Mouse (Mus musculus) liver, embryonic 15.5 days (tissue): ENCODE data around the gene Stard3. TPM values are rescaled to one million over a fixed set of nuclear protein-coding genes. Genes with fewer than 3 reads are reported as not detected.

Source experiments
- ATAC-seq: fragments of 200-750 bp; cut with Nextera tagmentation; 2 replicates; pipeline ENCODE4 v1.8.0; 2017; ENCODE audit warnings: moderate number of reproducible peaks, mild to moderate bottlenecking, moderate library complexity; ENCODE audit not compliant: insufficient read depth
- H3K27ac ChIP-seq: fragments of 300-500 bp; sonication (generic); replicated peaks from 2 replicates; pipeline ENCODE4 v1.5.1; 2015; ENCODE audit warnings: mild to moderate bottlenecking, inconsistent platforms
- H3K27me3 ChIP-seq: fragments of 300-500 bp; sonication (generic); 2 replicates; pipeline ENCODE4 v1.6.1; 2015; ENCODE audit warnings: mild to moderate bottlenecking, inconsistent platforms
- H3K36me3 ChIP-seq: fragments of 300-500 bp; sonication (generic); replicated peaks from 2 replicates; pipeline ENCODE4 v1.6.1; 2015; ENCODE audit warnings: moderate library complexity, mild to moderate bottlenecking, inconsistent platforms
- H3K4me1 ChIP-seq: fragments of 300-500 bp; sonication (generic); replicated peaks from 2 replicates; pipeline ENCODE4 v1.6.1; 2015; ENCODE audit warnings: inconsistent platforms
- H3K4me2 ChIP-seq: fragments of 300-500 bp; sonication (generic); 2 replicates; pipeline ENCODE4 v1.6.1; 2015; ENCODE audit warnings: moderate library complexity, mild to moderate bottlenecking, inconsistent platforms
- H3K4me3 ChIP-seq: fragments of 300-500 bp; sonication (generic); replicated peaks from 2 replicates; pipeline ENCODE4 v1.5.1; 2015; ENCODE audit warnings: mild to moderate bottlenecking, inconsistent platforms
- H3K9ac ChIP-seq: fragments of 300-500 bp; sonication (generic); 2 replicates; pipeline ENCODE4 v1.6.1; 2015; ENCODE audit warnings: moderate library complexity, mild to moderate bottlenecking, inconsistent platforms
- H3K9me3 ChIP-seq: fragments of 300-500 bp; sonication (generic); replicated peaks from 2 replicates; pipeline ENCODE4 v1.6.1; 2016; ENCODE audit warnings: inconsistent platforms
- WGBS: fragments of 180-500 bp; shearing (Covaris S2); methylation state at CpG from one replicate; pipeline ENCODE4 v1.1.7; 2015; ENCODE audit warnings: mixed read lengths; ENCODE audit not compliant: insufficient replicate concordance; 5-methylcytosine and 5-hydroxymethylcytosine counted together
- polyA plus RNA-seq: library from polyadenylated mRNA; unstranded; fragments of >200 nt; fragmentation: Nextera tagmentation; extraction: Ambion mirVana; gene quantifications from 2 replicates; pipeline ENCODE4 v1.2.1, GENCODE M21; 2015

Gene Stard3
- polyA plus RNA-seq, 1 experiment from 2014 or later: 16.4 TPM

DNA sequence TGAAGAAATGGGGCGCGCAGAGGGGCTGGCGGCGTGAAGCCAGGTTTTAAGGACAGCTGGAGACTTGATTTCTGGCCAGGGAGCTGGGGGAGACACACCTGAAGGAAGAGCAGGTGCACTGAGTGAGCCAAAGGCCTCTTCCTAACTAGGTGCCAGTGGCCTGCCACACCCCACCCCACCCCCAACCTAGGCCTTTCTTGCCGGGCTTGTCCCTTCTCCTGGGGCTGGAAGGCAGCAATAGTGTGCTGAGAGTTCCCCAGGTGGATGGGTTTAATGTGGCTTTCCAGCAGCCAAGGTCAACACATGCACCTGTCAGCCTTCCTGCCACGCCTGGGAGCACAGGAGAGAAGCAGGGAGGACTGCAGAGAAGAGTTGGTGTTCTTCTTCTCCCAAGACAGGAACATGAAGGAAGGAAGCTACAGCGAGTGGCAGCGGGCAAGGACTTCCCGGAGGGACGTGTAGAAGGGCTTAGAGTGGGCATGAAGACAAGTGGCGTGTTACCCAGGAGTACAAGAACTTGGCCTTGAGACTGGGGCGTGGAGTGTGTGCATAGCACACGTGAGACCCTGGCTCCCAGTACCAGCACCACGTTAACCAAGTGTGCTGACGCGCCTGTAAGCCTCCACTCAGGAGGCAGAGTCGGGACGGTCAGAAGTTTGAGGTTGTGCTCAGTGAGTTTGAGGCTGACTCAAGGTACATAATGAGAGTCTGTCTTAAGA lies 5.7 kb upstream of the Stard3 start:
- H3K9ac ChIP-seq: no peak overlapping the region

GRCm38 (mm10) chr11:98353651-98354211 lies 4.4 kb upstream of the Stard3 start:
- ATAC-seq: no peak

More for the DNA sequence above, 5.7 kb upstream of the Stard3 start:
- Histone ChIP-seq H3K36me3 (no peaks in the 10 kb centered on the region), H3K27ac (no peak overlapping the region), H3K4me1 (peaks cover 31% of the 10 kb centered on the region), H3K27me3 (peaks cover 79% of the 10 kb centered on the region), H3K4me3 (no peak overlapping the region), H3K4me2 (no peak overlapping the region), H3K9me3 (no peaks in the 10 kb centered on the region)
- 56% methylated on average over 18 of the region's 18 CpGs for WGBS
- no peak for ATAC-seq

DNA sequence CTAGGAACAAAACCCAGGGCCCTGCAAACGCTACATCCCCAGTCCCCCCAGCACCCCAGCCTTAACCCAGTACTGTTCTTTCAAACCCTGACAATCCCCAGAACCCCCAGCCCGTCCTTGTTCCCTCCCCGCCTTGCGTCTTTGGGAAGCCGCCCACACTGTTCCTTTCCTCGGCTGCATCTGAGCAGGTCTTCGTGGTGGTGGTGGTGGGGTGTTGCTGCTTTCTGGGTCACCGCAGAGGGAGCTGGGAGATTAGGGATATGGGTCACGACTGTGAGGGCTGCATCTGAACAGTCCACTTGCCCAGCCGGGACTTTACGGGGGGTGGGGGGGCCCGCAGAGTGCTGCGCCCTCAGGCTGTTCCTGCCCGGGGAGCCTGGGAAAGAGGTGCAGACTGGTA lies 3.7 kb upstream of the Stard3 start:
- 61% methylated on average over 14 of the region's 14 CpGs for WGBS
- no peak overlapping the region for H3K4me3 ChIP-seq
- no peaks in the 10 kb centered on the region for H3K36me3 ChIP-seq
- no peak overlapping the region for H3K27ac ChIP-seq
- H3K4me1 ChIP-seq: peaks cover 36% of the 10 kb centered on the region
- no peak for ATAC-seq
- peaks cover 59% of the 10 kb centered on the region for H3K27me3 ChIP-seq
- H3K9me3 ChIP-seq: no peaks in the 10 kb centered on the region
- H3K4me2 ChIP-seq: no peak overlapping the region
- H3K9ac ChIP-seq: no peak overlapping the region

More at GRCm38 (mm10) chr11:98353651-98354211, 4.4 kb upstream of the Stard3 start:
- WGBS: 40% methylated on average over 8 of the region's 8 CpGs
- H3K4me3 ChIP-seq: no peak overlapping the region
- no peaks in the 10 kb centered on the region for H3K9me3 ChIP-seq
- H3K9ac ChIP-seq: no peak overlapping the region
- no peak overlapping the region for H3K4me2 ChIP-seq
- no peak overlapping the region for H3K27ac ChIP-seq
- no peaks in the 10 kb centered on the region for H3K36me3 ChIP-seq
- peaks cover 32% of the 10 kb centered on the region for H3K4me1 ChIP-seq
- peaks cover 66% of the 10 kb centered on the region for H3K27me3 ChIP-seq

DNA sequence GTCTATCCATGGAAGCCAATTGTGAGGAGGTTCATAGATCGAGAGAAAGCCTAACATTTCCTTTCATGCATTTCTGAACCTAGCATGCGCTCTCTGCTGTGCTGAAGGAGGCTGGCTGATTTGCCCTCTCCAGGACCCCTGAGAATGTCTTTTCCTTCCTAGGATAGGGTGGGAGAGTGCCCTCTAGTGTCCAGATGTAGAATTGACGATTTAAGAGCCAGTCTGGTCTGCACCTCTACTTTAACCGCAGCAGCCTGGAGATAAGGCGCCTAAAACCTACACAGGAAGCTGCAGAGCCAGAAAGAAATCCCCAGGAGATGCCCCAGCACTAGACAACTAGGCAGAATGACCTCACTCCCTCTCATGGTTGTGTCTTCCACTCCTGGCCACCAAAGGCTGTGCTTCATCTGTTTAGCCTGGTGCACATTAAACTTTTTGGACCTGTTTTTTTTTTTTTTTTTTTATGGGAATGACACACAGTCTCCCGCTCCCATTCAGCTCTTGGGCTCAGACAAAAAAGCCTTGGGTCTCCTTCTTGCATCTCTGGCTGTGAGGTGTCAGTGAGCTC lies 2.4 kb upstream of the Stard3 start:
- Histone ChIP-seq H3K27ac (no peak overlapping the region), H3K9ac (no peak overlapping the region), H3K4me2 (no peak overlapping the region), H3K9me3 (no peaks in the 10 kb centered on the region), H3K36me3 (no peaks in the 10 kb centered on the region), H3K27me3 (peaks cover 45% of the 10 kb centered on the region), H3K4me3 (no peak overlapping the region), H3K4me1 (peaks cover 50% of the 10 kb centered on the region)
- 9% methylated on average over 6 of the region's 6 CpGs for WGBS
- no peak for ATAC-seq

DNA sequence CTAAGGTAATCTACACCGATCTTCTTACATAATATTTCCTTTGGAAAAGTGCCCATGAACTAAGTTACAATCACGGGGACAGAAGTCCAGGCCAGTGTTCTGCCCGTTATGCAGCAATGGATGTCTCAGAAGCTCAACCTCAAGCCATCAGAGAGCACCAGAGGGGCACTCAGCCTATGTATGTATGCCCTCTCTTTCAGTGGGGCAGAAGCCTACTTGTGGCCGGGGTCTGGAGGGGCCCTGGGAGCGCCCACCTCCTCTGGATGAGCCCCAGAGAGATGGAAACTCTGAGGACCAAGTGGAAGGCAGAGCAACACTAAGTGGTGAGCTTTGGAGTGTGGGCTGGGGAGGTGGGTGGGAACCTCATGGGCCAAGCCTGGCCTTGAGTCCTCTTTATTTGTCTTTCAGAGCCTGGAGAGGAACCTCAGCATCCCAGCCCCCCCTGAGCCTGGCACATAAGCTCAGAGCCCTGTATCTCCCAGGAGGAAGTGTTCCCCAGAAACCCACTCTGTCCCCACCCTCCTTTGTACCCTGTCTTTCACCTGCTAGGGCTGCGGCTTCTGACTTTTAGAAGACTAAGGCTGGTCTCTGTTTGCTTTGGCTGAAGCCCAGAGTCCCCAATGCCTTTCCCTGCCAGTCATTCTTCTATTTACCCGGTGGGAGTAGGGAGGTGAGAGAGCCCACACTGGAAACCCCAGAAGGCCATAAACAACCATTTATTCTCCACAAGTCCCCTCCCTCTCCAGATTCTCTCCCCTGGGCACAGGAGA lies 1.4 kb upstream of the Stard3 start:
- H3K27me3 ChIP-seq: peaks cover 35% of the 10 kb centered on the region
- peaks cover 58% of the 10 kb centered on the region for H3K4me1 ChIP-seq
- peak overlapping the region; percentile 71 for H3K27ac ChIP-seq
- no peak overlapping the region for H3K4me3 ChIP-seq
- H3K4me2 ChIP-seq: peak overlapping the region; percentile 89
- no peaks in the 10 kb centered on the region for H3K9me3 ChIP-seq
- ATAC-seq: no peak
- H3K9ac ChIP-seq: no peak overlapping the region
- 61% methylated on average over 7 of the region's 7 CpGs for WGBS
- H3K36me3 ChIP-seq: no peaks in the 10 kb centered on the region

GRCm38 (mm10) chr11:98357396-98358160 lies 590 bp upstream of the Stard3 start:
- Histone ChIP-seq H3K4me2 (peak overlapping the region; percentile 89), H3K9me3 (no peaks in the 10 kb centered on the region), H3K4me1 (peaks cover 65% of the 10 kb centered on the region), H3K36me3 (no peaks in the 10 kb centered on the region), H3K4me3 (peak overlapping the region; percentile 84), H3K9ac (peak overlapping the region; percentile 76), H3K27me3 (peaks cover 28% of the 10 kb centered on the region), H3K27ac (peak overlapping the region; percentile 71)
- WGBS: 13% methylated on average over 13 of the region's 13 CpGs
- peak; percentile 4; the same call in 1 of the 2 replicates for ATAC-seq

DNA sequence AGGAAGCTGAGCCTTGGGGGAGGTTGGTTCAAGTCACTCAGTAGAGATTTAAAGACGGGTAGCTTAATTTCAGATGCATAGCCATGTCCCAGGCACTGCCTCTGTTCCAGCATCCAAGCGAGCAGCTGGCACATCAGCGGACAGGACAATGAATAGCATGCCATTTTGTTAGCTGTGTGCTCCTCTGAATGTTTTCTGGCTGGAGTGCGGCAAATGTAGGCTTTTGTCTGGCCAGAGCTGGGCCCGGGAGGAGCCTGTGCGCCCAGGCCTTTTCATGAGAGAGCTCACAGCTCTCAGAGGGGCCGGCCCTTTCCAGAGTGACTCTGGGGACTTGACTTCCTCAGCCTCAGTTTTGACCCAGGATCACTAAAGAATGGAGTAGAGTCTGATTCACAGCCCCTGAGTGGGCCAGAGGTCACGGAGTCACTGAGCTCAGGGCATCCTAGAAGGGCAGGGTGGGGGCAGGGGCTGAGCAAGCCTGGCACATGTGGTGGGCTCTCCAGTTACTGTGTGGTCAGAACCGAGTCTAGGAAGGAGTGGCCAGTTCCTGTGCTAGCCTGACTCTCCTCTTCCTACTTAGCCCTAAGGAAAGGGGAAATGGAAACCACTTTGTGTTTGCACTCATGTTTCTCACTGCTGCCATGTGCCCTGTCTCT lies 2.8 kb downstream of the Stard3 start:
- 0 out of 2 replicates have a peak overlapping the region, but pooled peaks have one; percentile 4 for H3K4me2 ChIP-seq
- no peak for ATAC-seq
- 0 out of 2 replicates have a peak overlapping the region, but pooled peaks have one; percentile 2 for H3K9ac ChIP-seq
- H3K9me3 ChIP-seq: no peaks in the 10 kb centered on the region
- H3K4me1 ChIP-seq: peaks cover 69% of the 10 kb centered on the region
- H3K4me3 ChIP-seq: no peak overlapping the region
- H3K27me3 ChIP-seq: no peaks in the 10 kb centered on the region
- no peaks in the 10 kb centered on the region for H3K36me3 ChIP-seq
- whole genome bisulfite sequencing: 51% methylated on average over 9 of the region's 9 CpGs
- H3K27ac ChIP-seq: peak overlapping the region; percentile 35

GRCm38 (mm10) chr11:98363817-98364216 lies 5.6 kb downstream of the Stard3 start:
- Histone ChIP-seq H3K27ac (no peak overlapping the region), H3K36me3 (no peaks in the 10 kb centered on the region), H3K4me2 (no peak overlapping the region), H3K4me1 (peaks cover 52% of the 10 kb centered on the region), H3K9ac (no peak overlapping the region), H3K4me3 (no peak overlapping the region), H3K27me3 (no peaks in the 10 kb centered on the region), H3K9me3 (no peaks in the 10 kb centered on the region)
- 69% methylated on average over 5 of the region's 5 CpGs for WGBS
- no peak for ATAC-seq

DNA sequence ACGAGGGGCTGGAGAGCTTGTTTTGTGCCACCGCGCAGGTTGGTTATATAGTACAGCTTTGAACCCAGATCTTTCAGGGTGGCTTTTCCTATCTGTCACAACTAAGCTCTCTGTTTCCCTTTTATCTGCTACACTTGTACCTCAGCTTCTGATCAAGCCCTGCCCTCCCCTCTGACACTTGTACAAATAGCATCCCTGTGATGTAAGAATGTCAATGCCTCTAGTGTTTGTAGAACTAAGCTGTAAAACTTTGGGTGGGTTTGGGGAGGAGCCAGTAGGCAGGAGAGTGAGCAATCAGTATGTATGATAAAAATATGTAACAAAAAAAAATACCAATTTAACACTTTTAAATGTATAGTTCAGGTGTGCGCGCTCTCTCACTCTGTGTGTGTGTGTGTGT lies 6.2 kb downstream of the Stard3 start:
- no peak for ATAC-seq
- Histone ChIP-seq H3K27me3 (no peaks in the 10 kb centered on the region), H3K4me2 (no peak overlapping the region), H3K4me1 (peaks cover 46% of the 10 kb centered on the region), H3K27ac (no peak overlapping the region), H3K9ac (no peak overlapping the region), H3K4me3 (no peak overlapping the region), H3K36me3 (no peaks in the 10 kb centered on the region), H3K9me3 (no peaks in the 10 kb centered on the region)
- WGBS: 82% methylated on average over 5 of the region's 5 CpGs

- H3K4me2 ChIP-seq: no peak overlapping the region
- H3K9me3 ChIP-seq: no peaks in the 10 kb centered on the region
- H3K4me3 ChIP-seq: no peak overlapping the region
- H3K9ac ChIP-seq: no peak overlapping the region
- peaks cover 29% of the 10 kb centered on the region for H3K4me1 ChIP-seq
- ATAC-seq: no peak
- no peaks in the 10 kb centered on the region for H3K27me3 ChIP-seq
- WGBS: 44% methylated on average over 10 of the region's 10 CpGs
- no peak overlapping the region for H3K27ac ChIP-seq
- H3K36me3 ChIP-seq: no peaks in the 10 kb centered on the region
Observed at GRCm38 (mm10) chr11:98366290-98366689, 8.1 kb downstream of the Stard3 start.
